Mouse (Mus musculus): ENCODE data around the gene Snx29. TPM values are rescaled to one million over a fixed set of nuclear protein-coding genes. Genes with fewer than 3 reads are reported as not detected.

Snx29 gene
- total and polyA plus RNA-seq, 3 experiments: 1.2 to 3.2 (median 3.1) TPM

- dilution Hi-C loops (cut with MboI; ENCODE audit: extremely low pct_ligation_motif_present, extremely low pct_unique_long_range_greater_than_20kb, low sequenced_read_pairs): no loop called here
- H3K27me3 ChIP-seq (replicated peaks): no peaks in the 10 kb centered on the region
- no peaks in the 10 kb centered on the region for H3K9me3 ChIP-seq (replicated peaks; ENCODE audit: low read length)
- H3K9ac ChIP-seq (ENCODE audit: insufficient read depth, low read depth): no peak overlapping the region
- TF ChIP-seq CTCF (conservative IDR thresholded peaks at IDR 0.05 in 1 of 2, IDR thresholded peaks at IDR 0.05 in 1 of 2; ENCODE audit: low read depth in 2 of 2, low read length in 2 of 2): no peak
- H3K36me3 ChIP-seq (replicated peaks in 1 of 2; ENCODE audit: control insufficient read depth in 1 of 2, insufficient read depth in 1 of 2, low read length in 1 of 2): no peaks in the 10 kb centered on the region
- DNase-seq (ENCODE audit: extremely low read depth): no peak
- no peak overlapping the region for H3K27ac ChIP-seq (ENCODE audit: insufficient read depth, low read depth)
- in situ Hi-C loops (cut with MboI; ENCODE audit: low pct_ligation_motif_present, low pct_unique_long_range_greater_than_20kb, low sequenced_read_pairs): loop anchor here (25.0 kb wide), 1 partner anchor 232 kb away; no protein-coding TSS in a partner anchor
- no peaks in the 10 kb centered on the region for H3K79me2 ChIP-seq (replicated peaks; ENCODE audit: control insufficient read depth, extremely low read depth, insufficient read depth, poor library complexity, severe bottlenecking)
- H3K4me1 ChIP-seq (ENCODE audit: control insufficient read depth in 1 of 2, insufficient read depth in 2 of 2): peaks cover 0 to 16% of the 10 kb centered on the region in 2 experiments; a peak in 2 of 4 replicates
- no peak overlapping the region for H3K4me2 ChIP-seq (ENCODE audit: insufficient read depth, low read depth, poor library complexity, severe bottlenecking)
- no peak overlapping the region for H3K4me3 ChIP-seq (replicated peaks in 1 of 3; ENCODE audit: low read depth in 2 of 3, low read length in 2 of 3, poor library complexity in 1 of 3)
Observed at GRCm38 (mm10) chr16:11705456-11705855, 382.7 kb downstream of the Snx29 start.

- no peaks in the 10 kb centered on the region for H3K36me3 ChIP-seq (replicated peaks in 1 of 2; ENCODE audit: control insufficient read depth in 1 of 2, insufficient read depth in 1 of 2, low read length in 1 of 2)
- in situ Hi-C loops (cut with MboI; ENCODE audit: low pct_ligation_motif_present, low pct_unique_long_range_greater_than_20kb, low sequenced_read_pairs): loop anchor here (25.0 kb wide), 1 partner anchor 229 kb away; no protein-coding TSS in a partner anchor
Observed at GRCm38 (mm10) chr16:11708097-11708496, 385.4 kb downstream of the Snx29 start.

DNA sequence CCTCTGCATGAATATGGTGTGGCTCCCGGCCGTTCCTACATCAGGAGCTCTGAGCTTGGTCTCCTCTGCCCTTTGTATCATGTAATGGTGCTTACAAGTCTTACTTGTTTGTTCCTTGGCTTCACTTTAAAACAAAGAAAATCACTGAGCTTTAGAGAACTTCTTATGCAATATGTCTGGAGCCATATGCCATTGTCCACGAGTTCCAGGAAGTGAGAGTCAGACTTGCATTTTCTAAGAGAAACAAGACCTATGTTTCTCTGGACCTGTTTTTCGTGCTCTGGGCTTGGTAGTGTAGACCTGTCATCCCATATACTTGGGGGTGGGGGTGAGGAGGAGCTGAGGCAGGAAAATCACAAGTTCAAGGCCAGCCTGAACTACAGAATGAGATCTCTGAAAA, 386.7 kb downstream of the Snx29 start:
- in situ Hi-C loops (cut with MboI; ENCODE audit: low pct_ligation_motif_present, low pct_unique_long_range_greater_than_20kb, low sequenced_read_pairs) (loop anchor here (25.0 kb wide), 1 partner anchor 228 kb away; no protein-coding TSS in a partner anchor), dilution Hi-C loops (cut with MboI; ENCODE audit: extremely low pct_ligation_motif_present, extremely low pct_unique_long_range_greater_than_20kb, low sequenced_read_pairs) (no loop called here)
- Histone ChIP-seq H3K79me2 (replicated peaks; ENCODE audit: control insufficient read depth, extremely low read depth, insufficient read depth, poor library complexity, severe bottlenecking) (no peaks in the 10 kb centered on the region), H3K9me3 (replicated peaks; ENCODE audit: low read length) (no peaks in the 10 kb centered on the region), H3K4me2 (ENCODE audit: insufficient read depth, low read depth, poor library complexity, severe bottlenecking) (no peak overlapping the region), H3K27me3 (replicated peaks) (no peaks in the 10 kb centered on the region), H3K4me3 (replicated peaks in 1 of 3; ENCODE audit: low read depth in 2 of 3, low read length in 2 of 3, poor library complexity in 1 of 3) (no peak overlapping the region), H3K4me1 (ENCODE audit: control insufficient read depth in 1 of 2, insufficient read depth in 2 of 2) (peaks cover 0 to 17% of the 10 kb centered on the region in 2 experiments; a peak in 2 of 4 replicates), H3K36me3 (replicated peaks in 1 of 2; ENCODE audit: control insufficient read depth in 1 of 2, insufficient read depth in 1 of 2, low read length in 1 of 2) (no peaks in the 10 kb centered on the region), H3K9ac (ENCODE audit: insufficient read depth, low read depth) (no peak overlapping the region), H3K27ac (ENCODE audit: insufficient read depth, low read depth) (no peak overlapping the region)
- TF ChIP-seq ELF1 (IDR thresholded peaks at IDR 0.05; ENCODE audit: low read depth, low read length): 0 out of 2 replicates have a peak, but pooled peaks have one; percentile 20
- no peak for TF ChIP-seq GABPA (IDR thresholded peaks at IDR 0.05; ENCODE audit: insufficient replicate concordance, low read depth, low read length)
- DNase-seq (ENCODE audit: extremely low read depth): no peak

More at GRCm38 (mm10) chr16:11708097-11708496, 385.4 kb downstream of the Snx29 start:
- Histone ChIP-seq H3K27me3 (replicated peaks) (no peaks in the 10 kb centered on the region), H3K4me1 (ENCODE audit: control insufficient read depth in 1 of 2, insufficient read depth in 2 of 2) (peaks cover 0 to 16% of the 10 kb centered on the region in 2 experiments; a peak in 2 of 4 replicates), H3K4me2 (ENCODE audit: insufficient read depth, low read depth, poor library complexity, severe bottlenecking) (no peak overlapping the region), H3K79me2 (replicated peaks; ENCODE audit: control insufficient read depth, extremely low read depth, insufficient read depth, poor library complexity, severe bottlenecking) (no peaks in the 10 kb centered on the region), H3K9me3 (replicated peaks; ENCODE audit: low read length) (no peaks in the 10 kb centered on the region), H3K9ac (ENCODE audit: insufficient read depth, low read depth) (no peak overlapping the region), H3K4me3 (replicated peaks in 1 of 3; ENCODE audit: low read depth in 2 of 3, low read length in 2 of 3, poor library complexity in 1 of 3) (no peak overlapping the region), H3K27ac (ENCODE audit: insufficient read depth, low read depth) (no peak overlapping the region)
- no peak for TF ChIP-seq ZC3H11A (IDR thresholded peaks at IDR 0.05; ENCODE audit: low read depth, low read length)
- TF ChIP-seq CHD1 (IDR thresholded peaks at IDR 0.05; ENCODE audit: low read depth, low read length): no peak
- TF ChIP-seq MEF2A (IDR thresholded peaks at IDR 0.05; ENCODE audit: borderline replicate concordance, low read depth, low read length): no peak
- TF ChIP-seq JUN (IDR thresholded peaks at IDR 0.05; ENCODE audit: insufficient read depth, low read depth, low read length): no peak
- DNase-seq (ENCODE audit: extremely low read depth): no peak
- dilution Hi-C loops (cut with MboI; ENCODE audit: extremely low pct_ligation_motif_present, extremely low pct_unique_long_range_greater_than_20kb, low sequenced_read_pairs): no loop called here

All from CH12.LX (cell line).